Mouse (Mus musculus) liver, embryonic 16.5 days (tissue): ENCODE data around the gene Dapk3. TPM values are rescaled to one million over a fixed set of nuclear protein-coding genes. Genes with fewer than 3 reads are reported as not detected.
"Not testable (repeated sequence)": the region's sequence is repeated elsewhere in the genome, so short reads cannot be mapped to it uniquely, and the experiment has no call there.

Experiments used
- ATAC-seq: fragments of 200-750 bp; cut with Nextera tagmentation; 2 replicates; pipeline ENCODE4 v1.8.0; 2017; ENCODE audit warnings: low read depth, mild to moderate bottlenecking, moderate number of reproducible peaks, moderate library complexity
- H3K27ac ChIP-seq: fragments of 300-500 bp; sonication (generic); 2 replicates; pipeline ENCODE4 v1.5.1; 2014; ENCODE audit warnings: mild to moderate bottlenecking, low read length
- H3K27me3 ChIP-seq: fragments of 300-500 bp; sonication (generic); 2 replicates; pipeline ENCODE4 v1.6.1; 2014; ENCODE audit warnings: low read depth, low read length, mixed read lengths; ENCODE audit not compliant: control insufficient read depth, insufficient read depth
- H3K36me3 ChIP-seq: fragments of 300-500 bp; sonication (generic); 2 replicates; pipeline ENCODE4 v1.6.1; 2014; ENCODE audit warnings: mild to moderate bottlenecking; ENCODE audit not compliant: control insufficient read depth, insufficient read depth
- H3K4me1 ChIP-seq: fragments of 300-500 bp; sonication (generic); 2 replicates; pipeline ENCODE4 v1.6.1; 2014; ENCODE audit warnings: low read depth, low read length, mixed read lengths; ENCODE audit not compliant: control insufficient read depth
- H3K4me2 ChIP-seq: fragments of 300-500 bp; sonication (generic); 2 replicates; pipeline ENCODE4 v1.6.1; 2014; ENCODE audit warnings: low read depth, low read length, mixed read lengths
- H3K4me3 ChIP-seq: fragments of 300-500 bp; sonication (generic); 2 replicates; pipeline ENCODE4 v1.5.1; 2014; ENCODE audit warnings: low read depth, mild to moderate bottlenecking, low read length
- H3K9ac ChIP-seq: fragments of 300-500 bp; sonication (generic); 2 replicates; pipeline ENCODE4 v1.6.1; 2014; ENCODE audit warnings: low read depth, low read length
- H3K9me3 ChIP-seq: fragments of 300-500 bp; sonication (generic); replicated peaks from 2 replicates; pipeline ENCODE4 v1.6.1; 2016; ENCODE audit warnings: low read length; ENCODE audit not compliant: control insufficient read depth
- WGBS: fragments of 180-500 bp; shearing (Covaris S2); extraction: QIAGEN DNeasy Blood & Tissue Kit; methylation state at CpG from one replicate; pipeline ENCODE4 v1.1.7; 2014; ENCODE audit not compliant: insufficient replicate concordance; 5-methylcytosine and 5-hydroxymethylcytosine counted together
- polyA plus RNA-seq: library from polyadenylated mRNA; unstranded; fragments of >200 nt; fragmentation: Nextera tagmentation; extraction: Ambion mirVana; gene quantifications from 2 replicates; pipeline ENCODE4 v1.2.1, GENCODE M21; 2015

Dapk3 gene
- polyA plus RNA-seq, 1 experiment from 2014 or later = 12.2 TPM

DNA sequence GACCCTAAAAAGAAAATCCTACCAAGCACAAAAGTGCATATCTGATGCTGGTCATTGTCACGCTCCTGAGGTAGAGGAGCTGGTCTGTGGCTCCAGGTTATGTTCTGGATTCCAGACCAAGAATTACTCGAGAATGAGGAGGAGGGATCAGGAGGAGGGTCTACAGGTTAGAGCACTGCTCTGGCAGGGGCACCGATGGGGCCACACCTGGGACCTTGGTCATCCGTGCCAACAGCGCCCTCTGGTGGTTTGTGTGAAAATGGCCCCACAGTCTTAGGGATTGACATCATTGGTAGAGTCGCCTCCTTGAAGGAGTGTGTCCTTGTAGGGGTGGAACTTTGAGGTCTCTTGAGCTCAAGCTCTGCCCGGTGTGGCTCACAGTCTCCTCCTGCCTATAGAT, 35.2 kb downstream of the Dapk3 start:
- no peaks in the 10 kb centered on the region for H3K36me3 ChIP-seq
- H3K27ac ChIP-seq = no peak overlapping the region
- no peak overlapping the region for H3K4me3 ChIP-seq
- no peaks in the 10 kb centered on the region for H3K9me3 ChIP-seq
- 16% methylated on average over 7 of the region's 7 CpGs for WGBS
- peak; percentile 54; the same call in 1 of the 2 replicates for ATAC-seq
- no peak overlapping the region for H3K4me2 ChIP-seq
- H3K9ac ChIP-seq = no peak overlapping the region
- no peaks in the 10 kb centered on the region; the same call in 1 of the 2 replicates for H3K27me3 ChIP-seq
- peaks cover 4% of the 10 kb centered on the region; the same call in 1 of the 2 replicates for H3K4me1 ChIP-seq

- Histone ChIP-seq H3K27me3 (no peaks in the 10 kb centered on the region), H3K9me3 (no peaks in the 10 kb centered on the region), H3K27ac (no peak overlapping the region), H3K4me1 (peaks cover 4% of the 10 kb centered on the region; the same call in 1 of the 2 replicates), H3K4me3 (no peak overlapping the region), H3K4me2 (no peak overlapping the region), H3K9ac (no peak overlapping the region), H3K36me3 (no peaks in the 10 kb centered on the region)
- 59% methylated on average over 5 of the region's 5 CpGs for WGBS
- no peak for ATAC-seq
Observed at GRCm38 (mm10) chr10:81221402-81222015, 38.7 kb downstream of the Dapk3 start.

DNA sequence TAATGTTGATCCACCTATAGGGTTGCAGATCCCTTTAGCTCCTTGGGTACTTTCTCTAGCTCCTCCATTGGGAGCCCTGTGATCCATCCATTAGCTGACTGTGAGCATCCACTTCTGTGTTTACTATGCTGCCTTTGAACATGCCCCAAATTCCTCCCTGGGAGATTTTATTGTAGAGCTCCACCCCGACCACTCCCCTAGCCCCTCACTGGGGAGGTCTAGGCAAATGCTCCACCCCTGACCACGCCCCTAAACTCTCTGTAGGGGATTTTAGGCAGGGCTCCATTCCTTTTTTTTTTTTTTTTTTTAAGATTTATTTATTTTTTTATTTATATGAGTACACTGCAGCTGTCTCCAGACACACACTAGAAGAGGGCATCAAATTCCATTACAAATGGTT, 40.9 kb downstream of the Dapk3 start:
- not testable (repeated sequence) for H3K4me2 ChIP-seq, H3K27ac ChIP-seq, H3K9me3 ChIP-seq, H3K4me3 ChIP-seq, ATAC-seq, H3K4me1 ChIP-seq, H3K36me3 ChIP-seq, H3K9ac ChIP-seq, H3K27me3 ChIP-seq
- 45% methylated on average over 2 of the region's 2 CpGs for WGBS

- H3K4me3 ChIP-seq = no peak overlapping the region
Observed at GRCm38 (mm10) chr10:81229735-81230437, 47.1 kb downstream of the Dapk3 start.

GRCm38 (mm10) chr10:81230438-81231332, 47.9 kb downstream of the Dapk3 start, which contains the start of gene Atcay:
Gene Atcay, minus strand, starts transcription at chr10:81230833.
- peaks cover 13% of the 10 kb centered on the region for H3K4me1 ChIP-seq
- H3K27me3 ChIP-seq = peaks cover 40% of the 10 kb centered on the region
- no peaks in the 10 kb centered on the region for H3K36me3 ChIP-seq
- no peak for ATAC-seq
- no peak within 1 kb of the TSS for H3K9ac ChIP-seq
- WGBS = 9% methylated on average over 27 of the region's 27 CpGs
- no peak within 1 kb of the TSS for H3K27ac ChIP-seq
- no peak within 1 kb of the TSS for H3K4me3 ChIP-seq
- H3K9me3 ChIP-seq = no peaks in the 10 kb centered on the region
- no peak within 1 kb of the TSS for H3K4me2 ChIP-seq

More at GRCm38 (mm10) chr10:81229735-81230437, 47.1 kb downstream of the Dapk3 start:
- peaks cover 13% of the 10 kb centered on the region for H3K4me1 ChIP-seq
- H3K9ac ChIP-seq = no peak overlapping the region
- no peak overlapping the region for H3K27ac ChIP-seq
- H3K4me2 ChIP-seq = no peak overlapping the region
- H3K36me3 ChIP-seq = no peaks in the 10 kb centered on the region
- H3K27me3 ChIP-seq = peaks cover 40% of the 10 kb centered on the region
- 11% methylated on average over 20 of the region's 20 CpGs for WGBS
- H3K9me3 ChIP-seq = no peaks in the 10 kb centered on the region
- no peak for ATAC-seq

DNA sequence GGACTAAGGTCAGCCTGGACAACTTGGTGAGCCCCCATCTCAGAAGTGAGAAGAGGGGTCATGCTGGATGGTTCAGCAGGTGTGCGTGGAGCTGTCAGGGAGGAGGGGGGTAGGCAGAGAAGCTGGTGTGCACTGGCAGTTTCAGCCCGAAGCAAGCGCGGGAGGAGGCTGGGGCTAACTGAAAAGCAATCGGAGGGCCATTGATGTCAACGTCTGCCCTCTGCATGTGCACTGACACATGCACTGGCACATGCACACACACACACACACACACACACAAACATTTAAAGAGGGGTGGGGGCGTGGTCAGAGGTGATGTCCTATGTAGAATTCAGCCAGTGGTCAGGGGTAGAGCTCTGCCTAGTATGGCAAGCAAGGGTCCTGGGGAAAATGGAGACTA, 48.6 kb downstream of the Dapk3 start:
- WGBS = 48% methylated on average over 7 of the region's 7 CpGs
- Histone ChIP-seq H3K36me3 (no peaks in the 10 kb centered on the region), H3K4me2 (no peak overlapping the region), H3K9me3 (no peaks in the 10 kb centered on the region), H3K9ac (no peak overlapping the region), H3K4me3 (no peak overlapping the region), H3K27me3 (peaks cover 40% of the 10 kb centered on the region), H3K4me1 (peaks cover 13% of the 10 kb centered on the region), H3K27ac (no peak overlapping the region)
- ATAC-seq = no peak

- Histone ChIP-seq H3K9me3 (no peaks in the 10 kb centered on the region), H3K27ac (peak within 1 kb of the TSS; percentile 26; the same call in 1 of the 2 replicates), H3K4me2 (peak within 1 kb of the TSS; percentile 85), H3K36me3 (no peaks in the 10 kb centered on the region), H3K4me1 (peaks cover 13% of the 10 kb centered on the region), H3K27me3 (peaks cover 44% of the 10 kb centered on the region), H3K4me3 (peak within 1 kb of the TSS; percentile 70), H3K9ac (peak within 1 kb of the TSS; percentile 70)
- ATAC-seq = peak; percentile 85
- whole genome bisulfite sequencing = 6% methylated on average over 26 of the region's 29 CpGs
Observed at GRCm38 (mm10) chr10:81232580-81233225, 49.9 kb downstream of the Dapk3 start, which contains the start of gene Zfr2. Gene Zfr2, plus strand, starts transcription at chr10:81233155.

- Histone ChIP-seq H3K27me3 (peaks cover 48% of the 10 kb centered on the region), H3K4me1 (peaks cover 13% of the 10 kb centered on the region), H3K27ac (peak overlapping the region; percentile 26; the same call in 1 of the 2 replicates), H3K4me2 (peak overlapping the region; percentile 85), H3K4me3 (peak overlapping the region; percentile 70), H3K9me3 (no peaks in the 10 kb centered on the region), H3K36me3 (no peaks in the 10 kb centered on the region), H3K9ac (peak overlapping the region; percentile 70)
- peak; percentile 57 for ATAC-seq
- WGBS = 2% methylated on average over 26 of the region's 28 CpGs
Observed at GRCm38 (mm10) chr10:81233226-81233585, 50.4 kb downstream of the Dapk3 start.
